ENCODE assay signal across 18 mouse cellular contexts in genomic region chr11:120026941-120027340, GRCm38 (mm10).
"Had no signal": no experiment of that assay in that cellular context is flagged by ENCODE, and none has a peak within 500 bp of the region (broad histone marks: within the 10 kb centered on the region; RNA-seq: fewer than 3 reads in every experiment).

No protein-coding gene starts in this region.

- H3K4me3 ChIP-seq: limb, embryonic 10.5 days; limb, embryonic 13.5 days; liver, embryonic 12.5 days; liver, embryonic 15.5 days; lung, embryonic 15.5 days; megakaryocyte, embryonic 14.5 days had no signal

- H3K27ac ChIP-seq: limb, embryonic 10.5 days; limb, embryonic 13.5 days; liver, embryonic 12.5 days; liver, embryonic 15.5 days; lung, embryonic 15.5 days; stomach, postnatal 0 days had no signal

- H3K27me3 ChIP-seq: limb, embryonic 13.5 days; liver, embryonic 15.5 days; lung, embryonic 15.5 days had no signal

- DNase-seq: layer of hippocampus, adult 9-11 months; layer of hippocampus, postnatal 36 days; liver; lung, adult 18-20 months; lung, postnatal 10 days; lung, postnatal 36 days; midbrain, embryonic 14.5 days; right cerebral cortex, postnatal 4 days; thymus, adult 2 months; thymus, postnatal 14 days; thymus, postnatal 4 days had no signal

- H3K36me3 ChIP-seq: limb, embryonic 10.5 days; limb, embryonic 13.5 days; liver, embryonic 12.5 days; liver, embryonic 15.5 days; lung, embryonic 15.5 days had no signal
